Mouse (Mus musculus) hindbrain, embryonic 11.5 days (tissue): ENCODE results near the gene A930002H24Rik. TPM values are rescaled to one million over a fixed set of nuclear protein-coding genes. Genes with fewer than 3 reads are reported as not detected.

Source experiments
- ATAC-seq: fragments of 200-750 bp; cut with Nextera tagmentation; 2 replicates; pipeline ENCODE4 v1.8.0; 2017; ENCODE audit warnings: mild to moderate bottlenecking, moderate TSS enrichment, moderate library complexity; ENCODE audit not compliant: low FRiP score
- DNase-seq: peaks from one replicate; pipeline ENCODE4 v3.0.0-alpha.2; 2015; ENCODE audit warnings: low spot score
- H3K27ac ChIP-seq: fragments of 300-500 bp; sonication (generic); 2 replicates; pipeline ENCODE4 v1.5.1; 2014; ENCODE audit warnings: mild to moderate bottlenecking, low read depth, low read length
- H3K27me3 ChIP-seq: fragments of 300-500 bp; sonication (generic); 2 replicates; pipeline ENCODE4 v1.6.1; 2014; ENCODE audit warnings: mild to moderate bottlenecking, low read length, moderate library complexity, mixed read lengths; ENCODE audit not compliant: control insufficient read depth, insufficient read depth
- H3K36me3 ChIP-seq: fragments of 300-500 bp; sonication (generic); 2 replicates; pipeline ENCODE4 v1.6.1; 2014; ENCODE audit warnings: mild to moderate bottlenecking, low read length, moderate library complexity, mixed read lengths; ENCODE audit not compliant: control insufficient read depth, insufficient read depth
- H3K4me1 ChIP-seq: fragments of 300-500 bp; sonication (generic); replicated peaks from 2 replicates; pipeline ENCODE4 v1.6.1; 2014; ENCODE audit warnings: low read length, mixed read lengths; ENCODE audit not compliant: control insufficient read depth, insufficient read depth
- H3K4me2 ChIP-seq: fragments of 300-500 bp; sonication (generic); replicated peaks from 2 replicates; pipeline ENCODE4 v1.6.1; 2014; ENCODE audit warnings: mild to moderate bottlenecking, low read depth, low read length
- H3K4me3 ChIP-seq: fragments of 300-500 bp; sonication (generic); 2 replicates; pipeline ENCODE4 v1.5.1; 2014; ENCODE audit warnings: low read depth, low read length
- H3K9ac ChIP-seq: fragments of 300-500 bp; sonication (generic); 2 replicates; pipeline ENCODE4 v1.6.1; 2014; ENCODE audit warnings: low read depth, low read length
- H3K9me3 ChIP-seq: fragments of 300-500 bp; sonication (generic); 2 replicates; pipeline ENCODE4 v1.6.1; 2016; ENCODE audit warnings: low read length; ENCODE audit not compliant: control insufficient read depth
- WGBS: fragments of 180-500 bp; shearing (Covaris S2); extraction: QIAGEN DNeasy Blood & Tissue Kit; methylation state at CpG from one replicate; pipeline ENCODE4 v1.1.7; 2014; 5-methylcytosine and 5-hydroxymethylcytosine counted together
- polyA plus RNA-seq: library from polyadenylated mRNA; unstranded; fragments of >200 nt; fragmentation: Nextera tagmentation; extraction: Ambion mirVana; gene quantifications from 2 replicates; pipeline ENCODE4 v1.2.1, GENCODE M21; 2014

The A930002H24Rik gene
- polyA plus RNA-seq, 1 experiment from 2014 or later = 5.6 TPM

- WGBS = 83% methylated on average over 8 of the region's 8 CpGs
- DNase-seq = no peak
Observed at GRCm38 (mm10) chr17:63826196-63826595, 37.4 kb downstream of the A930002H24Rik start.

GRCm38 (mm10) chr17:63824141-63824540, 39.5 kb downstream of the A930002H24Rik start:
- ATAC-seq = no peak
- Histone ChIP-seq H3K27ac (no peak overlapping the region), H3K9me3 (no peaks in the 10 kb centered on the region), H3K36me3 (no peaks in the 10 kb centered on the region), H3K27me3 (no peaks in the 10 kb centered on the region), H3K4me1 (no peaks in the 10 kb centered on the region), H3K9ac (no peak overlapping the region), H3K4me3 (no peak overlapping the region), H3K4me2 (no peak overlapping the region)
- no peak for DNase-seq
- 92% methylated on average over 4 of the region's 4 CpGs for WGBS

More at GRCm38 (mm10) chr17:63826196-63826595, 37.4 kb downstream of the A930002H24Rik start:
- Histone ChIP-seq H3K4me3 (no peak overlapping the region), H3K9me3 (no peaks in the 10 kb centered on the region), H3K4me1 (no peaks in the 10 kb centered on the region), H3K27ac (no peak overlapping the region), H3K27me3 (no peaks in the 10 kb centered on the region), H3K36me3 (no peaks in the 10 kb centered on the region), H3K4me2 (no peak overlapping the region), H3K9ac (no peak overlapping the region)
- ATAC-seq = no peak

- WGBS = 91% methylated on average over 10 of the region's 10 CpGs
- DNase-seq (no peak), ATAC-seq (no peak)
- Histone ChIP-seq H3K4me2 (no peak overlapping the region), H3K9ac (no peak overlapping the region), H3K27ac (no peak overlapping the region), H3K4me1 (no peaks in the 10 kb centered on the region), H3K4me3 (no peak overlapping the region), H3K9me3 (no peaks in the 10 kb centered on the region), H3K36me3 (no peaks in the 10 kb centered on the region), H3K27me3 (no peaks in the 10 kb centered on the region)
Observed at GRCm38 (mm10) chr17:63818444-63819027, 45.1 kb downstream of the A930002H24Rik start.

DNA sequence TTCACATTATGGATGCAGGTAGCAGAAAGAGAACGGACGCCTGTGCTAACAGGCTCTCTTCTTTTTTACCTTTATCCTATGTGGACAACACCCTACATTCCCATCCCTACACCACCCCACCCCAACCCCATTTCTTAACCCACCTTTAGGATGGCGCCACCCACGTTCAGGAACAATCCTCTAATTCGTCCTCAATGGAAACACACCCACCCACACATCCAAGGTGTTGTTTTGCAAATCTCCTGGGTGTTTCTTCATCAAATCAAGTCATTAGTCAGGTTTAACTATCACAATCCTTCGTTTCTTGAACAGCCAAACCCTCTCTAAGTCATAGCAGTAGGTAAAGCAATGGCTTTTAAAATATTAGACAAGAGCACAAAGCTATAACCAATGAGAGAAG, 50.0 kb downstream of the A930002H24Rik start:
- ATAC-seq (no peak), DNase-seq (no peak)
- WGBS = 86% methylated on average over 6 of the region's 6 CpGs
- no peaks in the 10 kb centered on the region for H3K4me1 ChIP-seq
- H3K36me3 ChIP-seq = no peaks in the 10 kb centered on the region
- H3K9me3 ChIP-seq = no peaks in the 10 kb centered on the region
- H3K27ac ChIP-seq = no peak overlapping the region
- no peak overlapping the region for H3K9ac ChIP-seq
- H3K4me2 ChIP-seq = no peak overlapping the region
- no peak overlapping the region for H3K4me3 ChIP-seq
- no peaks in the 10 kb centered on the region for H3K27me3 ChIP-seq

Other genes with a start within 250 kb of the A930002H24Rik start
- 34.2 and 37.6 TPM in 2 replicates for gene Fer, start 729 bp downstream of the A930002H24Rik start, polyA plus RNA-seq